Mouse (Mus musculus): ENCODE results near the gene Atp2a1. TPM values are rescaled to one million over a fixed set of nuclear protein-coding genes. Genes with fewer than 3 reads are reported as not detected.

Atp2a1 gene
- polyA plus RNA-seq, 1 experiment: 2.6 TPM

GRCm38 (mm10) chr7:126467834-126468627 is 5.1 kb upstream of the Atp2a1 start:
- Histone ChIP-seq H3K4me1 (ENCODE audit: control insufficient read depth, insufficient read depth, insufficient read length) (peaks cover 15% of the 10 kb centered on the region; the same call in 1 of the 2 replicates), H3K27me3 (ENCODE audit: control insufficient read depth, insufficient read depth, low read length) (no peaks in the 10 kb centered on the region), H3K27ac (ENCODE audit: insufficient read depth, low read length) (no peak overlapping the region), H3K36me3 (ENCODE audit: control insufficient read depth, insufficient read depth, low read length) (peaks cover 23% of the 10 kb centered on the region), H3K4me3 (ENCODE audit: extremely low read depth, insufficient read depth, insufficient read length) (no peak overlapping the region)
- DNase-seq (ENCODE audit: low read depth in 1 of 2, low spot score in 2 of 2): no peak
- TF ChIP-seq CTCF (IDR thresholded peaks at IDR 0.05; ENCODE audit: extremely low read depth, insufficient read depth, insufficient read length, insufficient replicate concordance): no peak
- no peak for TF ChIP-seq POLR2A (IDR thresholded peaks at IDR 0.05; ENCODE audit: low read depth, low read length)
- WGBS: 93% methylated on average over 18 of the region's 18 CpGs

GRCm38 (mm10) chr7:126467271-126467670 is 4.4 kb upstream of the Atp2a1 start:
- H3K36me3 ChIP-seq (ENCODE audit: control insufficient read depth, insufficient read depth, low read length): peaks cover 23% of the 10 kb centered on the region
- 46% methylated on average over 5 of the region's 5 CpGs for WGBS
- peak in 1 of 2 experiments; percentile 71 for DNase-seq (ENCODE audit: low read depth in 1 of 2, low spot score in 2 of 2)

GRCm38 (mm10) chr7:126466707-126467106 is 3.8 kb upstream of the Atp2a1 start:
- Histone ChIP-seq H3K36me3 (ENCODE audit: control insufficient read depth, insufficient read depth, low read length) (peaks cover 23% of the 10 kb centered on the region), H3K4me3 (ENCODE audit: extremely low read depth, insufficient read depth, insufficient read length) (no peak overlapping the region), H3K27ac (ENCODE audit: insufficient read depth, low read length) (no peak overlapping the region), H3K27me3 (ENCODE audit: control insufficient read depth, insufficient read depth, low read length) (no peaks in the 10 kb centered on the region), H3K4me1 (ENCODE audit: control insufficient read depth, insufficient read depth, insufficient read length) (peaks cover 8% of the 10 kb centered on the region; the same call in 1 of the 2 replicates)
- 81% methylated on average over 5 of the region's 5 CpGs for WGBS
- DNase-seq (ENCODE audit: low read depth in 1 of 2, low spot score in 2 of 2): no peak
- TF ChIP-seq CTCF (IDR thresholded peaks at IDR 0.05; ENCODE audit: extremely low read depth, insufficient read depth, insufficient read length, insufficient replicate concordance): no peak
- no peak for TF ChIP-seq POLR2A (IDR thresholded peaks at IDR 0.05; ENCODE audit: low read depth, low read length)

More at GRCm38 (mm10) chr7:126467271-126467670, 4.4 kb upstream of the Atp2a1 start:
- H3K4me3 ChIP-seq (ENCODE audit: extremely low read depth, insufficient read depth, insufficient read length): no peak overlapping the region
- TF ChIP-seq POLR2A (IDR thresholded peaks at IDR 0.05; ENCODE audit: low read depth, low read length) (no peak), CTCF (IDR thresholded peaks at IDR 0.05; ENCODE audit: extremely low read depth, insufficient read depth, insufficient read length, insufficient replicate concordance) (peak; percentile 42; the same call in 1 of the 2 replicates)
- H3K4me1 ChIP-seq (ENCODE audit: control insufficient read depth, insufficient read depth, insufficient read length): peaks cover 9% of the 10 kb centered on the region; the same call in 1 of the 2 replicates
- H3K27me3 ChIP-seq (ENCODE audit: control insufficient read depth, insufficient read depth, low read length): no peaks in the 10 kb centered on the region
- no peak overlapping the region for H3K27ac ChIP-seq (ENCODE audit: insufficient read depth, low read length)

- H3K4me1 ChIP-seq (ENCODE audit: control insufficient read depth, insufficient read depth, insufficient read length): peaks cover 5% of the 10 kb centered on the region; the same call in 1 of the 2 replicates
- 87% methylated on average over 9 of the region's 9 CpGs for WGBS
Measured at GRCm38 (mm10) chr7:126466116-126466515, 3.2 kb upstream of the Atp2a1 start.

GRCm38 (mm10) chr7:126465246-126466030 is 2.5 kb upstream of the Atp2a1 start:
- 62% methylated on average over 7 of the region's 7 CpGs for whole genome bisulfite sequencing
- Histone ChIP-seq H3K36me3 (ENCODE audit: control insufficient read depth, insufficient read depth, low read length) (peaks cover 19% of the 10 kb centered on the region), H3K27me3 (ENCODE audit: control insufficient read depth, insufficient read depth, low read length) (no peaks in the 10 kb centered on the region), H3K4me3 (ENCODE audit: extremely low read depth, insufficient read depth, insufficient read length) (no peak overlapping the region), H3K27ac (ENCODE audit: insufficient read depth, low read length) (no peak overlapping the region), H3K4me1 (ENCODE audit: control insufficient read depth, insufficient read depth, insufficient read length) (peaks cover 2% of the 10 kb centered on the region; the same call in 1 of the 2 replicates)
- DNase-seq (ENCODE audit: low read depth in 1 of 2, low spot score in 2 of 2): no peak
- TF ChIP-seq CTCF (IDR thresholded peaks at IDR 0.05; ENCODE audit: extremely low read depth, insufficient read depth, insufficient read length, insufficient replicate concordance) (no peak), POLR2A (IDR thresholded peaks at IDR 0.05; ENCODE audit: low read depth, low read length) (no peak)

More at GRCm38 (mm10) chr7:126466116-126466515, 3.2 kb upstream of the Atp2a1 start:
- no peak for DNase-seq (ENCODE audit: low read depth in 1 of 2, low spot score in 2 of 2)
- Histone ChIP-seq H3K4me3 (ENCODE audit: extremely low read depth, insufficient read depth, insufficient read length) (no peak overlapping the region), H3K36me3 (ENCODE audit: control insufficient read depth, insufficient read depth, low read length) (peaks cover 22% of the 10 kb centered on the region), H3K27ac (ENCODE audit: insufficient read depth, low read length) (no peak overlapping the region), H3K27me3 (ENCODE audit: control insufficient read depth, insufficient read depth, low read length) (no peaks in the 10 kb centered on the region)
- TF ChIP-seq POLR2A (IDR thresholded peaks at IDR 0.05; ENCODE audit: low read depth, low read length) (no peak), CTCF (IDR thresholded peaks at IDR 0.05; ENCODE audit: extremely low read depth, insufficient read depth, insufficient read length, insufficient replicate concordance) (no peak)

- Histone ChIP-seq H3K36me3 (ENCODE audit: control insufficient read depth, insufficient read depth, low read length) (peaks cover 19% of the 10 kb centered on the region), H3K4me1 (ENCODE audit: control insufficient read depth, insufficient read depth, insufficient read length) (no peaks in the 10 kb centered on the region; the same call in 1 of the 2 replicates), H3K27me3 (ENCODE audit: control insufficient read depth, insufficient read depth, low read length) (no peaks in the 10 kb centered on the region), H3K4me3 (ENCODE audit: extremely low read depth, insufficient read depth, insufficient read length) (no peak overlapping the region), H3K27ac (ENCODE audit: insufficient read depth, low read length) (no peak overlapping the region)
- DNase-seq (ENCODE audit: low read depth in 1 of 2, low spot score in 2 of 2): no peak
- TF ChIP-seq POLR2A (IDR thresholded peaks at IDR 0.05; ENCODE audit: low read depth, low read length): no peak
- no peak for TF ChIP-seq CTCF (IDR thresholded peaks at IDR 0.05; ENCODE audit: extremely low read depth, insufficient read depth, insufficient read length, insufficient replicate concordance)
- WGBS: 79% methylated on average over 5 of the region's 5 CpGs
Measured at GRCm38 (mm10) chr7:126464836-126465235, 1.9 kb upstream of the Atp2a1 start.
